Mouse (Mus musculus) small intestine, adult 2 months (tissue): ENCODE results near the gene Mettl14.
"Not testable (repeated sequence)": the region's sequence is repeated elsewhere in the genome, so short reads cannot be mapped to it uniquely, and the experiment has no call there.

ENCODE experiments used
- CTCF ChIP-seq: fragments of 200-500 bp; IDR thresholded peaks from 2 replicates; pipeline ENCODE4 v1.5.1; 2012; ENCODE audit warnings: low read depth, mild to moderate bottlenecking, control low read depth, inconsistent platforms, low read length, moderate library complexity, mixed read lengths; ENCODE audit not compliant: insufficient replicate concordance, insufficient read length; ENCODE audit errors: extremely low read depth
- POLR2A ChIP-seq: fragments of 200-500 bp; IDR thresholded peaks from 2 replicates; pipeline ENCODE4 v1.6.1; 2012; ENCODE audit warnings: low read depth, mild to moderate bottlenecking, control low read depth, inconsistent platforms, low read length, moderate library complexity

DNA sequence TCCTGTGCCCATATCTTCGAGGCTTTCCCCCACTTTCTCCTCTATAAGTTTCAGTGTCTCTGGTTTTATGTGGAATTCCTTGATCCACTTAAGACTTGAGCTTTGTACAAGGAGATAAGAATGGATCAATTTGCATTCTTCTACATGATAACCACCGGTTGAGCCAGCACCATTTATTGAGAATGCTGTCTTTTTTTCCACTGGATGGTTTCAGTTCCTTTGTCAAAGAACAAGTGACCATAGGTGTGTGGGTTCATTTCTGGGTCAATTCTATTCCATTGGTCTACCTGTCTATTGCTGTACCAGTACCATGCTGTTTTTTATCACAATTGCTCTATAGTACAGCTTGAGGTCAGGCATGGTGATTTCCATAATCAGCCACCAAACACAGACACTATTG, 19.1 kb downstream of the Mettl14 start:
- not testable (repeated sequence) for TF ChIP-seq POLR2A, CTCF
